Mouse (Mus musculus) erythroblast, adult 5-6 weeks (primary cell): ENCODE measurements around the gene Smg8. TPM values are rescaled to one million over a fixed set of nuclear protein-coding genes. Genes with fewer than 3 reads are reported as not detected.
"Not testable (repeated sequence)": the region's sequence is repeated elsewhere in the genome, so short reads cannot be mapped to it uniquely, and the experiment has no call there.

Source experiments
- ATAC-seq: replicated peaks from 2 replicates; pipeline ENCODE4 v1.8.0; 2016; ENCODE audit warnings: moderate number of reproducible peaks, mild to moderate bottlenecking, moderate TSS enrichment, inconsistent platforms; ENCODE audit not compliant: poor library complexity, low FRiP score, severe bottlenecking
- total RNA-seq, 2 experiments: library from RNA; stranded (forward) in 1 of 2; stranded (reverse) in 1 of 2; fragments of 150-400 nt in 1 of 2; fragments of 200-764, 138-1000 nt in 1 of 2; gene quantifications; 2 replicates each; pipeline versions ENCODE4 v1.2.3 to v1.2.4; 2015 to 2017; ENCODE audit warnings: low replicate concordance in 2 of 2

The Smg8 gene
- total RNA-seq, 2 experiments from 2014 or later: 4.1 to 5.2 TPM

GRCm38 (mm10) chr11:87048900-87049299 lies 37.7 kb downstream of the Smg8 start:
- ATAC-seq: not testable (repeated sequence)

- ATAC-seq: no peak
Observed at GRCm38 (mm10) chr11:87046968-87047367, 39.6 kb downstream of the Smg8 start.

- 0 out of 2 replicates have a peak, but pooled peaks have one; percentile 55 for ATAC-seq
Observed at GRCm38 (mm10) chr11:87043052-87043451, 43.5 kb downstream of the Smg8 start.

GRCm38 (mm10) chr11:87039307-87039963 lies 47.1 kb downstream of the Smg8 start:
- ATAC-seq: no peak

GRCm38 (mm10) chr11:87036180-87036579 lies 50.4 kb downstream of the Smg8 start:
- ATAC-seq: no peak

- ATAC-seq: no peak
Observed at GRCm38 (mm10) chr11:87028212-87028611, 58.4 kb downstream of the Smg8 start.

Other genes starting within 250 kb of the Smg8 start
- gene Ypel2, start 93.1 kb downstream of the Smg8 start, total RNA-seq (2015; ENCODE audit: low replicate concordance): 0.19 and 1.5 TPM in 2 replicates
- gene Ypel2, start 93.1 kb downstream of the Smg8 start, total RNA-seq (2017; ENCODE audit: low replicate concordance): 0.56 and 0.68 TPM in 2 replicates
- 1.2 TPM in 1 of 2 replicates, not detected in the other for gene Gdpd1, start 12.7 kb downstream of the Smg8 start, total RNA-seq (2015; ENCODE audit: low replicate concordance)
- gene Gdpd1, start 12.7 kb downstream of the Smg8 start, total RNA-seq (2017; ENCODE audit: low replicate concordance): 1.3 TPM in 1 of 2 replicates, not detected in the other
- gene Prr11, start 21.9 kb upstream of the Smg8 start, total RNA-seq (2015; ENCODE audit: low replicate concordance): 19.2 and 25.0 TPM in 2 replicates
- gene Prr11, start 21.9 kb upstream of the Smg8 start, total RNA-seq (2017; ENCODE audit: low replicate concordance): 6.6 and 8.8 TPM in 2 replicates
- 24.5 and 36.1 TPM in 2 replicates for gene Ska2, start 22.5 kb upstream of the Smg8 start, total RNA-seq (2015; ENCODE audit: low replicate concordance)
- 14.1 and 19.8 TPM in 2 replicates for gene Ska2, start 22.5 kb upstream of the Smg8 start, total RNA-seq (2017; ENCODE audit: low replicate concordance)
- gene Trim37, start 40.3 kb upstream of the Smg8 start, total RNA-seq (2015; ENCODE audit: low replicate concordance): 12.7 and 19.0 TPM in 2 replicates
- 28.4 and 36.2 TPM in 2 replicates for gene Trim37, start 40.3 kb upstream of the Smg8 start, total RNA-seq (2017; ENCODE audit: low replicate concordance)